Mouse (Mus musculus): ENCODE data around the gene Thnsl2. TPM values are rescaled to one million over a fixed set of nuclear protein-coding genes. Genes with fewer than 3 reads are reported as not detected.

Thnsl2 gene
- total RNA-seq, 2 experiments from 2014 or later = 3.9 to 4.1 TPM

- TF ChIP-seq CTCF (conservative IDR thresholded peaks at IDR 0.05) = no peak
- H3K4me3 ChIP-seq = no peak overlapping the region
- no peak overlapping the region for H3K27ac ChIP-seq
- no peak for DNase-seq (ENCODE audit: low spot score in 2 of 2)
Measured at GRCm38 (mm10) chr6:71081230-71081629, 63.0 kb downstream of the Thnsl2 start.

Other genes starting within 250 kb of the Thnsl2 start
- gene Tex37, start 225.5 kb downstream of the Thnsl2 start, total RNA-seq (2021) = not detected
- gene Foxi3, start 187.9 kb downstream of the Thnsl2 start, total RNA-seq (2021) = not detected
- not detected for gene Fabp1, start 55.4 kb upstream of the Thnsl2 start, total RNA-seq (2021)
- gene Krcc1, start 127.2 kb upstream of the Thnsl2 start, total RNA-seq (2021) = 10 to 100 TPM; 15.6 to 17.4 TPM
- 1 to 10 TPM in 1 of 2 experiments, under 1 TPM in 1; 0.59 to 1.3 TPM for gene Smyd1, start 177.8 kb upstream of the Thnsl2 start, total RNA-seq (2021)
- gene Cd8b1, start 178.3 kb upstream of the Thnsl2 start, total RNA-seq (2021) = not detected
- not detected for gene Cd8a, start 229.0 kb upstream of the Thnsl2 start, total RNA-seq (2021)

Measured in layer of hippocampus, adult 2 months (tissue).